Mouse (Mus musculus): ENCODE measurements around the gene Szt2. TPM values are rescaled to one million over a fixed set of nuclear protein-coding genes. Genes with fewer than 3 reads are reported as not detected.

Szt2 gene
- total and polyA plus RNA-seq, 3 experiments = 10.1 to 15.5 (median 11.1) TPM

- no peak overlapping the region for H3K4me3 ChIP-seq
- peak in 1 of 2 experiments; percentile 19 for DNase-seq
- intact Hi-C loops (cut with DNase I) = no loop called here
These were observed 72.4 kb downstream of the Szt2 start for GRCm38 (mm10) chr4:118336658-118337057.

GRCm38 (mm10) chr4:118335991-118336390, 73.1 kb downstream of the Szt2 start:
- H3K4me1 ChIP-seq (ENCODE audit: control insufficient read depth, insufficient read depth, low read length) = no peaks in the 10 kb centered on the region
- H3K27me3 ChIP-seq (ENCODE audit: control insufficient read depth, insufficient read depth, low read length) = no peaks in the 10 kb centered on the region
- DNase-seq = no peak
- H3K79me2 ChIP-seq (replicated peaks; ENCODE audit: control insufficient read depth, insufficient read depth, low read length) = no peaks in the 10 kb centered on the region
- H3K36me3 ChIP-seq (ENCODE audit: control insufficient read depth, insufficient read depth, low read length) = no peaks in the 10 kb centered on the region
- TF ChIP-seq POLR2A (IDR thresholded peaks at IDR 0.05; ENCODE audit: insufficient read depth, low read depth, low read length) (no peak), CTCF (IDR thresholded peaks at IDR 0.05) (no peak), EP300 (IDR thresholded peaks at IDR 0.05; ENCODE audit: insufficient read depth, low read depth, low read length) (no peak)
- H3K27ac ChIP-seq = no peak overlapping the region
- intact Hi-C loops (cut with DNase I) = no loop called here
- H3K9ac ChIP-seq (ENCODE audit: low read depth, low read length) = no peak overlapping the region
- WGBS = 86% methylated on average over 4 of the region's 4 CpGs
- no peak overlapping the region for H3K4me3 ChIP-seq

More at GRCm38 (mm10) chr4:118336658-118337057, 72.4 kb downstream of the Szt2 start:
- H3K27me3 ChIP-seq (ENCODE audit: control insufficient read depth, insufficient read depth, low read length) = no peaks in the 10 kb centered on the region
- H3K9ac ChIP-seq (ENCODE audit: low read depth, low read length) = no peak overlapping the region
- WGBS = 28% methylated on average over 7 of the region's 7 CpGs
- no peak overlapping the region for H3K27ac ChIP-seq
- no peaks in the 10 kb centered on the region for H3K79me2 ChIP-seq (replicated peaks; ENCODE audit: control insufficient read depth, insufficient read depth, low read length)
- TF ChIP-seq CTCF (IDR thresholded peaks at IDR 0.05) = peak; percentile 39
- TF ChIP-seq POLR2A (IDR thresholded peaks at IDR 0.05; ENCODE audit: insufficient read depth, low read depth, low read length) = no peak
- no peak for TF ChIP-seq EP300 (IDR thresholded peaks at IDR 0.05; ENCODE audit: insufficient read depth, low read depth, low read length)
- no peaks in the 10 kb centered on the region for H3K4me1 ChIP-seq (ENCODE audit: control insufficient read depth, insufficient read depth, low read length)
- no peaks in the 10 kb centered on the region for H3K36me3 ChIP-seq (ENCODE audit: control insufficient read depth, insufficient read depth, low read length)

- no peaks in the 10 kb centered on the region for H3K36me3 ChIP-seq (ENCODE audit: control insufficient read depth, insufficient read depth, low read length)
- TF ChIP-seq POLR2A (IDR thresholded peaks at IDR 0.05; ENCODE audit: insufficient read depth, low read depth, low read length) (no peak), EP300 (IDR thresholded peaks at IDR 0.05; ENCODE audit: insufficient read depth, low read depth, low read length) (no peak), CTCF (IDR thresholded peaks at IDR 0.05) (no peak)
- intact Hi-C loops (cut with DNase I) = no loop called here
- no peak for DNase-seq
- WGBS = 44% methylated on average over 4 of the region's 4 CpGs
- no peaks in the 10 kb centered on the region for H3K27me3 ChIP-seq (ENCODE audit: control insufficient read depth, insufficient read depth, low read length)
- H3K4me1 ChIP-seq (ENCODE audit: control insufficient read depth, insufficient read depth, low read length) = no peaks in the 10 kb centered on the region
- H3K9ac ChIP-seq (ENCODE audit: low read depth, low read length) = no peak overlapping the region
- H3K27ac ChIP-seq = no peak overlapping the region
- H3K4me3 ChIP-seq = no peak overlapping the region
- H3K79me2 ChIP-seq (replicated peaks; ENCODE audit: control insufficient read depth, insufficient read depth, low read length) = no peaks in the 10 kb centered on the region
These were observed 77.3 kb downstream of the Szt2 start for GRCm38 (mm10) chr4:118331777-118332176.

DNA sequence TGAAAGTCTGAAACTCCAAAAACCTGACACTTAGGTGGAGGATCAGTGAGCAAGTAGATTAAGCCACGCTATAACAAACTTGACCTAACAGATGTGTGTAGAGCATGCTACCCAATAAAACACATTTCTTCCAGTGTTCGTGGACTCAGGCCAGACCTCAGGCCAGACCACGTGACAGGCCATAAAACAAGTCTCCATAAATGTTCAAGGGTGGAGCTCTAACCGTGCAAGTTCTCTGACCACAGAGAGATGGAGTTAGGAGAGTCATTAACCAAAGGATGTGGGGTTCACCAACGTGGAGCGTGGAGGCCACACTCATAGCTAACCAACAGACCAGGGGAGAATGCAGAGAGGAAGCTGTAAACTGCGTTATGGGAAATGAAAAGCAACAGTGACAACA, 82.6 kb downstream of the Szt2 start:
- 67% methylated on average over 7 of the region's 7 CpGs for WGBS
- intact Hi-C loops (cut with DNase I) = no loop called here

DNA sequence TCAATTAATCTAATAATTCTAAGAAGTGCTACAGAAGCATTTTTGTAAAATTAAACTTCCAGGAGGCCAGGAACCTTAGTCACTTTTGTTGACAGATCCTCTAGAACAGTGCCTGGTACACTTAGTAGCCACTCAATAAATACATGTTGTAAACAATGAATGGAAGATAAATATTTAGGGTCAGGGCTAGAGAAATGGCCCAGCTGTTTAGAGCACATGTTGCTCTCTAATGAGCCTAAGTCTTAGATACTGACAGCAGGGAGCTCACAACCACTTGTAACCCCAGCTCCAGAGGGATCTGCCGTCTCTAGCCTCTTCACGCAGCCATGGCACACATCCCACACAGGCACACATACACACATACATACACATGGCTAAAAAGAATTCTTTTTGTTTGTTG, 88.4 kb downstream of the Szt2 start:
- Histone ChIP-seq H3K27ac (no peak overlapping the region), H3K36me3 (ENCODE audit: control insufficient read depth, insufficient read depth, low read length) (no peaks in the 10 kb centered on the region), H3K4me1 (ENCODE audit: control insufficient read depth, insufficient read depth, low read length) (no peaks in the 10 kb centered on the region), H3K27me3 (ENCODE audit: control insufficient read depth, insufficient read depth, low read length) (no peaks in the 10 kb centered on the region; the same call in 1 of the 2 replicates), H3K79me2 (replicated peaks; ENCODE audit: control insufficient read depth, insufficient read depth, low read length) (no peaks in the 10 kb centered on the region), H3K4me3 (no peak overlapping the region), H3K9ac (ENCODE audit: low read depth, low read length) (no peak overlapping the region)
- WGBS = 63% methylated on average over 2 of the region's 2 CpGs
- intact Hi-C loops (cut with DNase I) = no loop called here
- TF ChIP-seq POLR2A (IDR thresholded peaks at IDR 0.05; ENCODE audit: insufficient read depth, low read depth, low read length) = no peak
- TF ChIP-seq EP300 (IDR thresholded peaks at IDR 0.05; ENCODE audit: insufficient read depth, low read depth, low read length) = no peak
- TF ChIP-seq CTCF (IDR thresholded peaks at IDR 0.05) = no peak
- DNase-seq = no peak

More for the DNA sequence above, 82.6 kb downstream of the Szt2 start:
- Histone ChIP-seq H3K27me3 (ENCODE audit: control insufficient read depth, insufficient read depth, low read length) (no peaks in the 10 kb centered on the region), H3K27ac (no peak overlapping the region), H3K4me1 (ENCODE audit: control insufficient read depth, insufficient read depth, low read length) (no peaks in the 10 kb centered on the region), H3K4me3 (no peak overlapping the region), H3K9ac (ENCODE audit: low read depth, low read length) (no peak overlapping the region), H3K36me3 (ENCODE audit: control insufficient read depth, insufficient read depth, low read length) (no peaks in the 10 kb centered on the region), H3K79me2 (replicated peaks; ENCODE audit: control insufficient read depth, insufficient read depth, low read length) (no peaks in the 10 kb centered on the region)
- DNase-seq = no peak
- TF ChIP-seq EP300 (IDR thresholded peaks at IDR 0.05; ENCODE audit: insufficient read depth, low read depth, low read length) (no peak), CTCF (IDR thresholded peaks at IDR 0.05) (no peak), POLR2A (IDR thresholded peaks at IDR 0.05; ENCODE audit: insufficient read depth, low read depth, low read length) (no peak)

DNA sequence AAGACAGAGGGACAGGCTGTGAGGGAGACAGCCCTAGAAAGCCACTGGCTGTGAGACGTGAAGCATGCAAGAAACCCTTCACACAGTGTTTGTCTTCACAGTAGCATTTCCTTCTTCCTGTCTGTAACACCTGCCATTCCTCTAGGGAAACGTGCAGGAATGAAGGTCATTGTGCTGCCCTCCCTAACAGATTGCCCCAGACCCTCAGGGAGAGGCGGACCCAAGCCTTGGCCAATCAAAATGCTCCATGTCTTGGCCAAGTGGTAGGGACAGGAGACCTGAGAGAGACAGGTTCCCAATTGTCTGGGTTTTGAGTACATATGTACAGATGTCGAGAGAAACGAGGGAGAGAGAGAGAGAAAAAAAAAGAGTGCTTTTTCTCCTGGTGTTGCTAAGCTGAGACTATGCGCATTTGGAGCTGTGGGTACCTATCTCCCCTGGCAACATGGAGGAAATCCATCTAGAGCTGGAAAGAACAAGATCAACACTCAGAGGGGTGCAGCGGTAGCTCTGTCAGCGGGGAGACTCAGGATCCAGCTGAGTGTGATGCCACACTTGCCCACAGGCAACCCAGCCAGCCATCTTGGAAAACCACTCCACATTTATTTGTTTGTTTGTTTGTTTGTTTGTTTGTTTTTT, 89.2 kb downstream of the Szt2 start:
- no peaks in the 10 kb centered on the region for H3K79me2 ChIP-seq (replicated peaks; ENCODE audit: control insufficient read depth, insufficient read depth, low read length)
- 33% methylated on average over 8 of the region's 8 CpGs for WGBS
- DNase-seq = no peak
- TF ChIP-seq POLR2A (IDR thresholded peaks at IDR 0.05; ENCODE audit: insufficient read depth, low read depth, low read length) (no peak), EP300 (IDR thresholded peaks at IDR 0.05; ENCODE audit: insufficient read depth, low read depth, low read length) (no peak), CTCF (IDR thresholded peaks at IDR 0.05) (no peak)
- intact Hi-C loops (cut with DNase I) = no loop called here
- no peak overlapping the region for H3K27ac ChIP-seq
- H3K4me1 ChIP-seq (ENCODE audit: control insufficient read depth, insufficient read depth, low read length) = no peaks in the 10 kb centered on the region
- H3K9ac ChIP-seq (ENCODE audit: low read depth, low read length) = no peak overlapping the region
- no peak overlapping the region for H3K4me3 ChIP-seq
- no peaks in the 10 kb centered on the region; the same call in 1 of the 2 replicates for H3K27me3 ChIP-seq (ENCODE audit: control insufficient read depth, insufficient read depth, low read length)
- H3K36me3 ChIP-seq (ENCODE audit: control insufficient read depth, insufficient read depth, low read length) = no peaks in the 10 kb centered on the region
